Mouse (Mus musculus): ENCODE data around the gene Tifa. TPM values are rescaled to one million over a fixed set of nuclear protein-coding genes. Genes with fewer than 3 reads are reported as not detected.
"Not testable (repeated sequence)": the region's sequence is repeated elsewhere in the genome, so short reads cannot be mapped to it uniquely, and the experiment has no call there.

Gene Tifa
- polyA plus RNA-seq, 1 experiment = 0.54 TPM

GRCm38 (mm10) chr3:127780021-127780644 lies 9.5 kb upstream of the Tifa start, which contains the start of gene Alpk1:
Alpk1 (minus strand) TSS chr3:127780527.
- Histone ChIP-seq H3K4me3 (ENCODE audit: low read depth, low read length) (peak within 1 kb of the TSS; percentile 46), H3K27ac (ENCODE audit: insufficient read depth, low read length) (no peak within 1 kb of the TSS), H3K4me1 (ENCODE audit: control insufficient read depth, insufficient read depth, low read length) (no peaks in the 10 kb centered on the region), H3K27me3 (ENCODE audit: control insufficient read depth, insufficient read depth, low read length, poor library complexity, severe bottlenecking) (no peaks in the 10 kb centered on the region), H3K9me3 (replicated peaks; ENCODE audit: control insufficient read depth, insufficient read depth, low read length, poor library complexity, severe bottlenecking) (0 out of 2 replicates have a peak, but pooled peaks cover 2% of the 10 kb centered on the region), H3K36me3 (ENCODE audit: control insufficient read depth, insufficient read depth, low read length, poor library complexity, severe bottlenecking) (no peaks in the 10 kb centered on the region), H3K9ac (ENCODE audit: low read depth, poor library complexity, severe bottlenecking) (no peak within 1 kb of the TSS)
- TF ChIP-seq CTCF (IDR thresholded peaks at IDR 0.05; ENCODE audit: low read depth, low read length) = peak; percentile 39
- TF ChIP-seq EP300 (IDR thresholded peaks at IDR 0.05; ENCODE audit: insufficient read depth, low read depth, low read length) = no peak
- TF ChIP-seq POLR2A (IDR thresholded peaks at IDR 0.05; ENCODE audit: insufficient read depth, low read length) = no peak

GRCm38 (mm10) chr3:127780921-127781320 lies 8.7 kb upstream of the Tifa start:
- Histone ChIP-seq H3K4me3 (ENCODE audit: low read depth, low read length) (no peak overlapping the region), H3K27me3 (ENCODE audit: control insufficient read depth, insufficient read depth, low read length, poor library complexity, severe bottlenecking) (no peaks in the 10 kb centered on the region), H3K27ac (ENCODE audit: insufficient read depth, low read length) (no peak overlapping the region), H3K36me3 (ENCODE audit: control insufficient read depth, insufficient read depth, low read length, poor library complexity, severe bottlenecking) (no peaks in the 10 kb centered on the region), H3K9me3 (replicated peaks; ENCODE audit: control insufficient read depth, insufficient read depth, low read length, poor library complexity, severe bottlenecking) (0 out of 2 replicates have a peak, but pooled peaks cover 2% of the 10 kb centered on the region), H3K9ac (ENCODE audit: low read depth, poor library complexity, severe bottlenecking) (no peak overlapping the region), H3K4me1 (ENCODE audit: control insufficient read depth, insufficient read depth, low read length) (no peaks in the 10 kb centered on the region)
- TF ChIP-seq CTCF (IDR thresholded peaks at IDR 0.05; ENCODE audit: low read depth, low read length) = no peak
- TF ChIP-seq EP300 (IDR thresholded peaks at IDR 0.05; ENCODE audit: insufficient read depth, low read depth, low read length) = no peak
- TF ChIP-seq POLR2A (IDR thresholded peaks at IDR 0.05; ENCODE audit: insufficient read depth, low read length) = no peak

- Histone ChIP-seq H3K4me1 (ENCODE audit: control insufficient read depth, insufficient read depth, low read length) (no peaks in the 10 kb centered on the region), H3K36me3 (ENCODE audit: control insufficient read depth, insufficient read depth, low read length, poor library complexity, severe bottlenecking) (no peaks in the 10 kb centered on the region), H3K27me3 (ENCODE audit: control insufficient read depth, insufficient read depth, low read length, poor library complexity, severe bottlenecking) (no peaks in the 10 kb centered on the region), H3K27ac (ENCODE audit: insufficient read depth, low read length) (no peak overlapping the region), H3K9me3 (replicated peaks; ENCODE audit: control insufficient read depth, insufficient read depth, low read length, poor library complexity, severe bottlenecking) (0 out of 2 replicates have a peak, but pooled peaks cover 2% of the 10 kb centered on the region), H3K9ac (ENCODE audit: low read depth, poor library complexity, severe bottlenecking) (no peak overlapping the region), H3K4me3 (ENCODE audit: low read depth, low read length) (no peak overlapping the region)
- TF ChIP-seq EP300 (IDR thresholded peaks at IDR 0.05; ENCODE audit: insufficient read depth, low read depth, low read length) = no peak
- no peak for TF ChIP-seq POLR2A (IDR thresholded peaks at IDR 0.05; ENCODE audit: insufficient read depth, low read length)
- no peak for TF ChIP-seq CTCF (IDR thresholded peaks at IDR 0.05; ENCODE audit: low read depth, low read length)
Observed at GRCm38 (mm10) chr3:127782921-127783320, 6.7 kb upstream of the Tifa start.

GRCm38 (mm10) chr3:127783680-127784079 lies 5.9 kb upstream of the Tifa start:
- H3K4me3 ChIP-seq (ENCODE audit: low read depth, low read length); H3K27ac ChIP-seq (ENCODE audit: insufficient read depth, low read length); H3K27me3 ChIP-seq (ENCODE audit: control insufficient read depth, insufficient read depth, low read length, poor library complexity, severe bottlenecking); H3K9ac ChIP-seq (ENCODE audit: low read depth, poor library complexity, severe bottlenecking); H3K36me3 ChIP-seq (ENCODE audit: control insufficient read depth, insufficient read depth, low read length, poor library complexity, severe bottlenecking); H3K9me3 ChIP-seq (replicated peaks; ENCODE audit: control insufficient read depth, insufficient read depth, low read length, poor library complexity, severe bottlenecking); H3K4me1 ChIP-seq (ENCODE audit: control insufficient read depth, insufficient read depth, low read length): not testable (repeated sequence)

GRCm38 (mm10) chr3:127787032-127787431 lies 2.6 kb upstream of the Tifa start:
- peaks cover 21% of the 10 kb centered on the region for H3K27me3 ChIP-seq (ENCODE audit: control insufficient read depth, insufficient read depth, low read length, poor library complexity, severe bottlenecking)
- 0 out of 2 replicates have a peak, but pooled peaks cover 2% of the 10 kb centered on the region for H3K9me3 ChIP-seq (replicated peaks; ENCODE audit: control insufficient read depth, insufficient read depth, low read length, poor library complexity, severe bottlenecking)
- TF ChIP-seq CTCF (IDR thresholded peaks at IDR 0.05; ENCODE audit: low read depth, low read length) (no peak), POLR2A (IDR thresholded peaks at IDR 0.05; ENCODE audit: insufficient read depth, low read length) (no peak), EP300 (IDR thresholded peaks at IDR 0.05; ENCODE audit: insufficient read depth, low read depth, low read length) (no peak)
- H3K4me1 ChIP-seq (ENCODE audit: control insufficient read depth, insufficient read depth, low read length) = no peaks in the 10 kb centered on the region
- no peak overlapping the region for H3K4me3 ChIP-seq (ENCODE audit: low read depth, low read length)
- no peak overlapping the region for H3K9ac ChIP-seq (ENCODE audit: low read depth, poor library complexity, severe bottlenecking)
- H3K27ac ChIP-seq (ENCODE audit: insufficient read depth, low read length) = no peak overlapping the region
- H3K36me3 ChIP-seq (ENCODE audit: control insufficient read depth, insufficient read depth, low read length, poor library complexity, severe bottlenecking) = no peaks in the 10 kb centered on the region

- H3K9me3 ChIP-seq (replicated peaks; ENCODE audit: control insufficient read depth, insufficient read depth, low read length, poor library complexity, severe bottlenecking) = 0 out of 2 replicates have a peak, but pooled peaks cover 2% of the 10 kb centered on the region
- no peak overlapping the region for H3K27ac ChIP-seq (ENCODE audit: insufficient read depth, low read length)
- no peaks in the 10 kb centered on the region for H3K4me1 ChIP-seq (ENCODE audit: control insufficient read depth, insufficient read depth, low read length)
- H3K9ac ChIP-seq (ENCODE audit: low read depth, poor library complexity, severe bottlenecking) = no peak overlapping the region
- no peaks in the 10 kb centered on the region for H3K36me3 ChIP-seq (ENCODE audit: control insufficient read depth, insufficient read depth, low read length, poor library complexity, severe bottlenecking)
- TF ChIP-seq CTCF (IDR thresholded peaks at IDR 0.05; ENCODE audit: low read depth, low read length) = no peak
- TF ChIP-seq EP300 (IDR thresholded peaks at IDR 0.05; ENCODE audit: insufficient read depth, low read depth, low read length) = no peak
- TF ChIP-seq POLR2A (IDR thresholded peaks at IDR 0.05; ENCODE audit: insufficient read depth, low read length) = no peak
- no peak overlapping the region for H3K4me3 ChIP-seq (ENCODE audit: low read depth, low read length)
- peaks cover 21% of the 10 kb centered on the region for H3K27me3 ChIP-seq (ENCODE audit: control insufficient read depth, insufficient read depth, low read length, poor library complexity, severe bottlenecking)
Observed at GRCm38 (mm10) chr3:127788038-127788437, 1.6 kb upstream of the Tifa start.
